Mouse (Mus musculus): Measurements from ENCODE around the gene 3110009E18Rik.

DNA sequence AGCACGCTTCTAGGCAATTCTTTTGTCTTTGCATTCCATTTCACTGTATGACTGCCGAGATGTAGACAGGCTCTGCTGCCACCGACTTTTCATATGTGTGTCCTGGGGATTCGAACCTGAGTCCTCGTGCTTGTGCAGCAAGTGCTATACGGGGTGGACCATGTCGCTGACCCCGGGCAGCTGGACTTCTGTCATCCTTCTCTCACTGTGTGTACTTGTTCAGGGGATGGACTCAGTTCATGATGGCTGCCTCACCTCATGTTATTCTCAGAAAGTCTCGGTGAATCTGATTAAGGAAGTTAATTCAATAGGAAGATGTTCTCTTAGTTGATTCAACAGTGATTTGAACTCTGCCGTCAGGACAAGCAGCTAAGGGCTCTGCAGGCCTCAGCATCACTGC is 72.6 kb downstream of the 3110009E18Rik start:
- TF ChIP-seq TBP (IDR thresholded peaks at IDR 0.05; ENCODE audit: low read depth, low read length): no peak
- no peak for TF ChIP-seq E2F4 (IDR thresholded peaks at IDR 0.05; ENCODE audit: borderline replicate concordance, low read depth, low read length)
- TF ChIP-seq RAD21 (IDR thresholded peaks at IDR 0.05; ENCODE audit: low read depth, low read length): no peak
- no peak for TF ChIP-seq ETS1 (IDR thresholded peaks at IDR 0.05; ENCODE audit: low read depth, low read length)
- TF ChIP-seq POLR2A (IDR thresholded peaks at IDR 0.05; ENCODE audit: control insufficient read depth in 1 of 2, insufficient read depth in 1 of 2, low read depth in 1 of 2, low read length in 2 of 2, poor library complexity in 1 of 2): no peak
- TF ChIP-seq CTCF (IDR thresholded peaks at IDR 0.05 in 2 of 3, conservative IDR thresholded peaks at IDR 0.05 in 1 of 3; ENCODE audit: control insufficient read depth in 1 of 3, insufficient read depth in 1 of 3, low read depth in 2 of 3, low read length in 3 of 3, poor library complexity in 1 of 3, severe bottlenecking in 1 of 3): no peak
- no peak for TF ChIP-seq POLR2AphosphoS5 (IDR thresholded peaks at IDR 0.05; ENCODE audit: borderline replicate concordance, low read depth, low read length)
- no peak for TF ChIP-seq EP300 (IDR thresholded peaks at IDR 0.05; ENCODE audit: low read depth in 1 of 2, low read length in 2 of 2)
- no peak for TF ChIP-seq NELFE (IDR thresholded peaks at IDR 0.05; ENCODE audit: low read depth, low read length)
